Mouse (Mus musculus) kidney, adult 2 months (tissue): ENCODE measurements around the gene Cplx2. TPM values are rescaled to one million over a fixed set of nuclear protein-coding genes. Genes with fewer than 3 reads are reported as not detected.
A peak's percentile ranks its signal among the peaks of the same experiment; 100 is the strongest.

ENCODE experiments used
- DNase-seq: peaks from one replicate; pipeline ENCODE4 v3.0.0; 2021
- H3K27ac ChIP-seq: fragments of 200-500 bp; 2 replicates; pipeline ENCODE4 v1.5.1; 2012; ENCODE audit warnings: low read depth, low read length, control low read depth, inconsistent platforms; ENCODE audit not compliant: insufficient read depth
- H3K27me3 ChIP-seq: fragments of 200-500 bp; replicated peaks from 2 replicates; pipeline ENCODE4 v1.6.1; 2012; ENCODE audit warnings: mild to moderate bottlenecking, moderate library complexity, low read length, inconsistent platforms; ENCODE audit not compliant: control insufficient read depth, insufficient read depth
- H3K36me3 ChIP-seq: fragments of 200-500 bp; 2 replicates; pipeline ENCODE4 v1.6.1; 2012; ENCODE audit warnings: mild to moderate bottlenecking, moderate library complexity, low read length, inconsistent platforms; ENCODE audit not compliant: control insufficient read depth, insufficient read depth
- H3K4me1 ChIP-seq: fragments of 200-500 bp; 2 replicates; pipeline ENCODE4 v1.6.1; 2011; ENCODE audit warnings: low read length; ENCODE audit not compliant: control insufficient read depth, insufficient read depth
- H3K4me3 ChIP-seq: fragments of 200-500 bp; 2 replicates; pipeline ENCODE4 v1.5.1; 2011; ENCODE audit warnings: mild to moderate bottlenecking, low read depth, low read length, control low read depth; ENCODE audit not compliant: insufficient read depth
- CTCF ChIP-seq: fragments of 200-500 bp; conservative IDR thresholded peaks from 2 replicates; pipeline ENCODE4 v1.5.1; 2011; ENCODE audit warnings: low read depth, mild to moderate bottlenecking, control low read depth, low read length, moderate library complexity, mixed read lengths; ENCODE audit not compliant: insufficient read depth, insufficient read length
- POLR2A ChIP-seq: fragments of 200-500 bp; IDR thresholded peaks from one replicate; pipeline ENCODE4 v1.6.1; 2011; ENCODE audit warnings: low read depth, low read length, control low read depth
- WGBS: fragments of 180-500 bp; shearing (Covaris S2); methylation state at CpG from one replicate; pipeline ENCODE4 v1.1.7; 2018; 5-methylcytosine and 5-hydroxymethylcytosine counted together
- polyA plus RNA-seq: library from polyadenylated mRNA; depleted of rRNA; stranded (reverse); fragments of >200 nt; gene quantifications from 2 replicates; pipeline ENCODE4 v1.2.3, GENCODE M21; 2012

Cplx2 gene
- polyA plus RNA-seq, 1 experiment = 15.5 TPM

DNA sequence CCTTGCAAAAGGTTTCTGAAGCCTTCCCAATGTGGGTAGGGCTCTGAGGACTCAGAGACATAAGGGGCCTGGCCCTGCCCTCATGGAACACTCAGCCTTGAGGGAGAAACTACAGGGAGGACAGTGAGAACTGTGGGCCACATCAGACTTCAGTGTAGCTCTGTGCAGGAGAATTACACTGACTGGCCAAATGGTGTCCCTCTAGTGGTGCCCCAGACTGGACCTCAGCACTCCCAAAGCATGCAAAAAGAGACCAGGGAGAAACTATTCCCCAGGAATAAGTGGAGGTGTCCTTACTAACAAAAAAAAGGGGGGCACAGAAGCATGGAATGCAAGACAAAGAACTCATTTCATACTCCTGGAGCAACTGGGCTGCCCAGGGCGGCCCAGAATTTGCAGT, 43.1 kb upstream of the Cplx2 start:
- no peak for DNase-seq
- WGBS = 91% methylated on average over 1 of the region's 1 CpGs
- Histone ChIP-seq H3K36me3 (no peaks in the 10 kb centered on the region), H3K4me3 (no peak overlapping the region), H3K27ac (no peak overlapping the region), H3K4me1 (no peaks in the 10 kb centered on the region), H3K27me3 (no peaks in the 10 kb centered on the region)
- TF ChIP-seq POLR2A = no peak
- no peak for TF ChIP-seq CTCF

DNA sequence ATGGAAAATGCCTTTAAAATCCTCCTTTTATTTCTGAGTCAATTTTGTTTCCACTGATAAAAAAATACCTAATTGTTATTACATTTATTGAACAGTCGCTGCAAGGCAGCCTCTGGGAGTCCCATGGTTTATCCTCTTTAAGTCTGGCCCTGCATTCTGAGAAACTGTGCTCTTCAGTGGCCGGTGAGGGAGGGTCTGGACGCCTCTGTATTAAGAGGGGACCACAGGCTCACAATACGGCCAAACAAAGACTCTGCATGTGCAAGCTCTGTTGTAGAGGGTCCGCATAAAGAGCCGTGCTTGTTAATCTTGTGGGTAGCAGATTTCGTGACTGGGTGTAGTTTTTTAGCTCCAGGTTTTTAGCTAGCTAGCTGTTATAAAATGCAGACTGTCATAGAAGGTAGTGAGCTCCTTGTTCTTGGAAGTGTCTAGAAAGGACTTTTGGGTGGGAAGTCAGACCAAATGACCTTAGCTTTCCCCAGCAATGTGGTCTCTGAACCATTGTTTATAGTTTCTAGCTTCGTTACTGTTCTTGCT, 42.1 kb upstream of the Cplx2 start:
- WGBS = 79% methylated on average over 8 of the region's 8 CpGs
- no peaks in the 10 kb centered on the region for H3K4me1 ChIP-seq
- H3K36me3 ChIP-seq = no peaks in the 10 kb centered on the region
- H3K27me3 ChIP-seq = no peaks in the 10 kb centered on the region
- no peak for DNase-seq
- no peak overlapping the region for H3K4me3 ChIP-seq
- TF ChIP-seq POLR2A = no peak
- no peak for TF ChIP-seq CTCF
- no peak overlapping the region for H3K27ac ChIP-seq

DNA sequence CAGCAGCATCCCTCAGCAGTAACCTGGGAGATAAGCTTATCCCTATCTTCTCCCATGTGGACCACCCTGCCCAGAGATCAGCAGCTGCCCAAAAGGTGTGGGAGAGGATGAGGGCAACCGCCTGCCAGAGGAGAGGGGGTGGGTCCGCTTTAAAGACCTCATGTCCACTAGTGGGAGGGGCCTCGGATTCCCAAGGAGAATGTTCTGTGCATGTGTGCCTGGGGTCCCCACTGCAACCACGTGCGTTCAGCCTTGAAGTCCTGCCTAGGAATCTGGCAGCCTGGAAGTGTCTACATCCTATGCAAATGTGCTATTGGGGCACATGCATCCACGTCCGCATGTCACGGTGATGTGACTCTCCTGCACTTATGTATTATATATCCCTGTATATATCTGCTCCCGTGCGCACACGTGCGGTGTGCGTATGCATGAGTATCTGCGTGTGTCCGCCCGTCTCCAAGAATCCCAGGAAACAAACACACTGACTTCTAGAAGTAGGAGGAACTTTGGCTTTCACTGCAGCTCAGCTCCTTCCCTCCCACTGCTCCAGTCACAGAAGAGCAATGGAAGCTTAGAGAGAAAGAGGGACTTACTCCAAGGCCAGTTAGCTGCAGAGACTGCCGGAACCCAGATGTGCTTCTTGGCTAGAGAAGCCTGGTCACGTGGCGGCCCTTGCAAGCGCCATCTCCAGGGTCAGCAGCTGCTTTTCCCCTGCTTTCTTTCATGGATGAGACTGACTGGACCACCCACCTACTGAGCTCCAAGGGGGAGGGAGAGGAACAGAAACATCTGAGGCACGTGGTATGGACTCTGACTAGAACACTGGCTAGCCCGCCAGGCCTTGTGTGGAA, 39.1 kb upstream of the Cplx2 start:
- DNase-seq = peak; percentile 54
- Histone ChIP-seq H3K4me1 (no peaks in the 10 kb centered on the region), H3K27ac (no peak overlapping the region; the same call in 1 of the 2 replicates), H3K36me3 (no peaks in the 10 kb centered on the region), H3K27me3 (no peaks in the 10 kb centered on the region), H3K4me3 (no peak overlapping the region)
- WGBS = 75% methylated on average over 22 of the region's 22 CpGs
- no peak for TF ChIP-seq CTCF
- no peak for TF ChIP-seq POLR2A

DNA sequence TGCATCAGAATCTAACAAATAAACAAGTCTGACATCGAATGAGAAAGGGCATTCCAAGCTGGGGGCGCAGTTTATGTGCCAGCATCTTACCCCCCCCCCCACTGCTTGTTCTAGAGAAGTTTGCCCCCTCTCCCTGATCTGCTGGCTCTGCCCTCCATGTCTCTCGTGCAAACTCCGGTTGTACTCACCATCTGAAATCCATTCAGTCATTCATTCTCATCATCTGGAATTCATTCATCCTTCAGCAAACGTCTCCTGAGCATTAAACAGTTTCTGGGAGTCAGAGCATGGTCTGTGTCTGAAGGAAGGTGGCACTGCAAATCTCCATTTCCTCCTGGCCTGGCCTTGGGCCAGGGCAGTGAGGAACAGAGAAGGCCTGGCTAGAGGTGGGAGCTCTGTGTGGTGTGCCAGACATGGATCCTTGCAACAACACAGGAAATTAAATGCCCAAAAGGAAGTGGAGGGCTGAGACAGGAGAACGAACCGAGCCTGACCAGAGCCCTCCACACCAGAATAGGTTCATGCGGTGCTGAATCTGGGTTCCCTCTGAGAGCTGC, 38.1 kb upstream of the Cplx2 start:
- no peaks in the 10 kb centered on the region for H3K36me3 ChIP-seq
- TF ChIP-seq POLR2A (no peak), CTCF (no peak)
- no peak overlapping the region for H3K27ac ChIP-seq

DNA sequence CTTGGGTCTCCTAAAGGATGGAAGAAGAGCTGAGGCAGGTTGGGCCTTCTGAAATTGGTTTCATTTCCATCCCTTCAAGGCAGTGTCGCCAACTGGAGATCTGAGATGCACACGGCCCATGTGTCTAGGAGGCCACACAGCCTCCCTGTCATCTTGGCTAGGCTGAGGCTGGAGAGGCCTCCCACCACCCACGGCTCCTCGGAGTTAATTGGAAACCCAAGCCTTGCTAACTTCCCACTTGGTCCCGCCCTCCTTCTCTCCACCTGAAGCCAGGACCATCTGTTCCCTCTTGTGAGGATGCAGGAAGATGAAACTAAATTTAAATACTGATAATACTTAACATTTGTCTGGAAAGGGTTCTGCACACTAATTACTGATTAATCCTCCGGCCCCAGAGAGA, 34.1 kb upstream of the Cplx2 start:
- WGBS = 70% methylated on average over 6 of the region's 6 CpGs
- Histone ChIP-seq H3K36me3 (no peaks in the 10 kb centered on the region), H3K4me1 (no peaks in the 10 kb centered on the region), H3K27ac (no peak overlapping the region), H3K27me3 (no peaks in the 10 kb centered on the region), H3K4me3 (no peak overlapping the region)
- no peak for DNase-seq
- no peak for TF ChIP-seq CTCF
- TF ChIP-seq POLR2A = no peak

More for the DNA sequence above, 38.1 kb upstream of the Cplx2 start:
- no peaks in the 10 kb centered on the region for H3K4me1 ChIP-seq
- no peak for DNase-seq
- H3K4me3 ChIP-seq = no peak overlapping the region
- H3K27me3 ChIP-seq = no peaks in the 10 kb centered on the region
- 75% methylated on average over 8 of the region's 8 CpGs for WGBS

DNA sequence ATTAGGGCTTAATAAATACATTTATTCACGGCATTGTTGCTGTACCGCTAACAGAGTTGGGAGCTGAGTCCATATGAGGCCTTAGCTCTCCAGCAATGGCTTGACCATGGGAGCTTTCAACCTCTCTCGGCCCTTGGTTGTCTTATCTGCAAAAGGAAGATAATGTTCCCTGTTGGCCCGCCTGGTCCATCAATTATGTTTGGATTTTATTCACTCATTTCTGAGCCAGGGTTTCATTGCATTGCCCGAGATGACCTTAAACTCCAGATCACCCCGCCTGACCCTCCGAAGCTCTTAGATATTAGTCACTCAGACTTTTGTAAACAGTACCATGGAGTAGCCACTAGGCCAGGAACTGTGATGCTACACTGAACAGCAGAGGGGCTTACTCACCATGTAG, 33.6 kb upstream of the Cplx2 start:
- no peaks in the 10 kb centered on the region for H3K27me3 ChIP-seq
- TF ChIP-seq CTCF (no peak), POLR2A (no peak)
- no peak overlapping the region for H3K4me3 ChIP-seq
- H3K27ac ChIP-seq = no peak overlapping the region
- no peaks in the 10 kb centered on the region for H3K36me3 ChIP-seq
- peak; percentile 48 for DNase-seq
- WGBS = 83% methylated on average over 7 of the region's 7 CpGs
- no peaks in the 10 kb centered on the region for H3K4me1 ChIP-seq

DNA sequence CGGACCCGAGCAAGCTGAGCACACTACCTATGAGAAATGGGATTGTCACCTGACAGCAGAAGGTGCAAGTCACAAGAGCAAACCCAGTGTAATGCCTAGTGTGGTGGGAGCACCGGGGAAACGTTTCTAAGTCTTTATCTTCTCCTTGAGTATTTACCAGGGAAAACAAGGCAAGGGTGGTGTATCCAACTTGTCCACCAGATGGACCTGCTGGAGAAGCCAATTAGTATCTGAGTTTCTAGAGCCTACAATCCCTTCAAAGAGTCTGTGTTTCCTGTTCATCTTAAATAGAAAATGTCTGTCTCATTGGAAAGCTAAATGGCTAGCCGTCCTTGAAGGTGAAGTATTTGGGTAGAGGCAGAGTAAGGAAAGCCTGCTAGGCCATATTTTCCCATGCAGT, 32.3 kb upstream of the Cplx2 start:
- H3K36me3 ChIP-seq = no peaks in the 10 kb centered on the region
- no peak overlapping the region for H3K27ac ChIP-seq
- H3K27me3 ChIP-seq = no peaks in the 10 kb centered on the region
- no peak overlapping the region for H3K4me3 ChIP-seq
- H3K4me1 ChIP-seq = no peaks in the 10 kb centered on the region
- TF ChIP-seq POLR2A (no peak), CTCF (no peak)
- no peak for DNase-seq
- 83% methylated on average over 5 of the region's 5 CpGs for WGBS
